Mouse (Mus musculus) cerebellum, adult 9-11 months (tissue): ENCODE data around the gene C9orf72.
A peak's percentile ranks its signal among the peaks of the same experiment; 100 is the strongest.
"Not testable (repeated sequence)": the region's sequence is repeated elsewhere in the genome, so short reads cannot be mapped to it uniquely, and the experiment has no call there.

Experiments used
- DNase-seq: peaks from one replicate; pipeline ENCODE4 v3.0.0; 2022

C9orf72 gene

DNA sequence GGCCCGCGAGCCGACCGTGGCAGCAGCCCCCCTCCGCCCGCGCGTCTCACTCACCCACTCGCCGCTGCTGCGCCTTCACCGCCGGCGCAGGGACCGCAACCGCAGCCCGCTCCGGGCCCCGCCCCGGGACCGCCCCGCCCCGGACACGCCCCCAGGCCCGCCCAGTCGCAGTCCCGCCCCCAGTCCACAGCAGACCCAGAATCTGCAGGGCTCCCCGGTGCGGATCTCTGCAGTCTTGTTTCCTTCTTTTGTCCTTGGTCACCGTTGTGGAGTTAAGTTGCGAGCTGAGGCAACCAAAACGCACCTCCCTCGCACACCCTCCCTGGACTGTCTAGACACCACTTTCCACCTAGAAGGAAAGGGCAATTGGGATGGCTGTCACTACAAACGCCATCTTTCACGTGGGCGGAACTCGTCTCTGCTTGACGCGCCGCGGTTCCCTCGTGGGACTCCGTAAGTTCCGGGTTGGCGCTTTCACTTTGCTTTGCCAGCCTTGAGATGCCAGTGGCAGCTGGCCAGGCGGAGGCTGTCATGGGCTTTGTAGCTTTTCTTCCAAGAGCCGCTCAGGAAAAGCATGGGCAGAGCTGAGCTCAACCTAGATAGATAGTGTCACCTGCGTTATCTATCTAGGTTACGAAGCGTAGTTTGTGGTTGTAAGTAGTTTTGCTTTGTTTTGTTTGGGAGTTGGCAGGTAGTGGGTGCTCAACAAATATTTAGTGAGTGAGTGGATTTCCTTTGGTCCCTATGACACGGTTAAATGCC lies at the start of gene C9orf72:
TSS of gene C9orf72 (minus strand) at position 442 of the 762 bp plus-strand sequence.
- peak; percentile 97 for DNase-seq

DNA sequence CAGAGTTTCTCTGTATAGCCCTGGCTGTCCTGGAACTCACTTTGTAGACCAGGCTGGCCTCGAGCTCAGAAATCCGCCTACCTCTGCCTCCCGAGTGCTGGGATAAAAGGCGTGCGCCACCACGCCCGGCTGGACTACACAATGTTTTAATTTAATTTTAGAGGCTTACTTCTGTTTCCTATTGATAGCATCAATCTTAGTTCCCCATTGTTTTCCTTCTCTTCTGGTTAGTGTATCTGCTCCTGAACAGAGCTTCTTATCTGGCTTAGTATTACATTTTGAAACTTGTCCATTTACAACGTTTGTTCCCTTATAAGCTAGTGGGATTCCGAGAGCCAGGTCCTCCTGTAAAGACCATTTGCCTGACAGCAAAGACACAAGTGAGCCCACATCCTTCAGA lies 33.0 kb upstream of the C9orf72 start:
- no peak for DNase-seq

- DNase-seq, result no peak
These were observed 18.0 kb upstream of the C9orf72 start for GRCm38 (mm10) chr4:35244023-35244422.

- DNase-seq, result no peak
These were observed 15.8 kb upstream of the C9orf72 start for GRCm38 (mm10) chr4:35241735-35242134.

DNA sequence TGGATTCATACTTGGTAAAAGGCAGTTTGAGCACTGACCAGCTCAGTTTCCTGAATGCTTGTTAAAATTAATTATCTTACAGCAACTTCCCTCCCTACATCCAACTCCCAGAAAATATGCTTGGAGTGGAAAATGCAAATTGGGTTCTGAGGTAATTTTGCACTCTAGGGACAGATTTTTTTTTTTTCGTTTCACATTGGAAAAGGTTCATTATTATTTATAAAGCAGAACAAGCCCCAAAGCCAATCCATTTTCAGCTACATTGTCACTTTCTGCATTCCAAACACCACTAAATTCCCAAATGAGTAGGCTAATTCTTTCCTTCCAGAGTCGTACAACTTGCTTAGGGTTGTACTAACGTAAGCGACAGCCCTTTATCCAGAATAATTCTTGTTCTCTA lies 12.7 kb upstream of the C9orf72 start:
- no peak for DNase-seq

- DNase-seq, result not testable (repeated sequence)
These were observed 12.3 kb upstream of the C9orf72 start for GRCm38 (mm10) chr4:35238240-35238639.

- no peak for DNase-seq
These were observed 10.3 kb upstream of the C9orf72 start for GRCm38 (mm10) chr4:35236313-35236712.

DNA sequence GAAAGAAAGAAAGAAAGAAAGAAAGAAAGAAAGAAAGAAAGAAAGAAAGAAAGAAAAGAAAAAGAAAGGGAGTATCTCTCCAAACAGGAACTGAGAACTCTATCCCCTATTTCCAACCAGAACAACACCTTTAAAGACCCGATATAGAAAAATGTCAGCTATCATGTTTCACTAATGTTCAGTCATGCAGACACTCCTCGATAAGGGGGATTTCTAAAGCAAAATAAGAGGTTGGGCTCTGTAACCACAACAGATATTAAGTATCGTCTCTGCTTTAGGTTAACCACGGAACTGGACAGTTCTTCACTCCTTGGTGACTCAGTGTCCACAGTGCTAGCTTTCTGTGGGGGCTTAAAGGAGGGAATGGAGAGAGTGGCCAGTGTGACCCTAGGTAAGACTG lies 2.3 kb upstream of the C9orf72 start:
- no peak for DNase-seq

- no peak for DNase-seq
These were observed 569 bp upstream of the C9orf72 start for GRCm38 (mm10) chr4:35226496-35226992.

DNA sequence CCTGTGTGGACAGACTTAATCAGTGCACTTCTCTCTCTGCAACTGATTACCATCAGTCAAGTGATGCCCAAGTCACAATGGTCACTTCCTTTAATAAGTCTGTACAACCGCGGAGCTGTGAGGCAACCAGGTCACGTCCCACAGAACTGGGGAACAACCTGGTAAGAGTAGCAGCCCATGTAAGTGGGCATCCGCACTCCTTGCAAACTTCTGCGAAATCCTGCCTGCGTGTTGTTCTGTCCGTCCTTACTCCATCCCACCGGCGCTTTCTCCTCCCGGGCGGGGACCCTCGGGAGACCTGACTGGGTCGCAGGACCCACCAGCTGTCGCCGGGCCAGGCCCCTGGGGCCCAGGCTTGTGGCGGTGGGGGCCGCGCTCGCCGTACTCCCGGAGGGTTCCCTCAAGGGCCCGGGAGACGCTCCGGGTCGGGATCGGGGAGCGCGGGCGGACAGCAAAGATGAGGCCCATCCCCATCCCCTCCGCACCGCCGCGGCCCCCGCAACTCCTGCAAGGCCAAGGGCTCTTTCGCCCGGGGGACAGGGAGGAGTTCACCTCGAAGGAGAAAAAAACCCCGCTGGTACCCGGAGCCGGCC lies 738 bp downstream of the C9orf72 start:
- DNase-seq, result no peak

GRCm38 (mm10) chr4:35224101-35224500 lies 1.9 kb downstream of the C9orf72 start:
- no peak for DNase-seq

GRCm38 (mm10) chr4:35223376-35223988 lies 2.5 kb downstream of the C9orf72 start:
- DNase-seq, result no peak

DNA sequence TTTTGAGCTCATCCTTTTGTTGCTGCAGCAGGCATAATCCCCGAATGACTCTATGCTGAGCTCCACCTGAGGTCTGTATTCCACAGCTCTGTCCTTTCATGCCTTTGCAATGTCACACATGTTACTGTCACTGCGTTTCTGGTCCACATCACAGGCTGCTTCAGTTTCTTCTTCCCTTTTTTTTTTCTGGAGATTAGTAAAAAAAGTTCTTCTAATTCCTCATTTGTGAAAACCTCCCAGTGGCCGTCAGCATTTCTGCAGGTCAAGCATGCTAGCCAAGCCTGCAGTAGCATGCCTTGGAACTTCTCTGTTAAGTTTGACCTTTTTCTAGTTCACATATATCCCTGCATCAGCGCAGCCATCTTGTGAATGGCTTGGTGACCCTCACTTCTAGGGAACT lies 4.1 kb downstream of the C9orf72 start:
- no peak for DNase-seq

DNA sequence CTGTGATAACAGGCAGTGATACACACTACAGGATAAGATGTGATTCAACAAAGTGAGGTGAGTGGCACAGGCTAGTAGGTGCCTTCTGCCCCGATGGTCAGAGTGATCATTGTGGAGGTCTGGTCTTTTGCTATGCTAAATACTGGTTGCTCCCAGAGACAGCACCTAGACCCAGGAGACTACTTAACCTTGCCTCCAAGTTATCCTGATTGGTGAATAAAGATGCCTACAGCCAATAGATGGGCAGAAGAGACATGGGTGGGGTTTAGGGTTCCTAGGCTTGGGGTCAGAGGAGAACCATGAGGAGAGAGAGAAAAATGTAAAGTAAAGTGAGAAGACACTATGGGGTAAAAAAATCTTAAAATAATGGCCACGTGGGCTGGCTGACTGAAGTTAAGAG lies 4.8 kb downstream of the C9orf72 start:
- DNase-seq, result no peak

DNA sequence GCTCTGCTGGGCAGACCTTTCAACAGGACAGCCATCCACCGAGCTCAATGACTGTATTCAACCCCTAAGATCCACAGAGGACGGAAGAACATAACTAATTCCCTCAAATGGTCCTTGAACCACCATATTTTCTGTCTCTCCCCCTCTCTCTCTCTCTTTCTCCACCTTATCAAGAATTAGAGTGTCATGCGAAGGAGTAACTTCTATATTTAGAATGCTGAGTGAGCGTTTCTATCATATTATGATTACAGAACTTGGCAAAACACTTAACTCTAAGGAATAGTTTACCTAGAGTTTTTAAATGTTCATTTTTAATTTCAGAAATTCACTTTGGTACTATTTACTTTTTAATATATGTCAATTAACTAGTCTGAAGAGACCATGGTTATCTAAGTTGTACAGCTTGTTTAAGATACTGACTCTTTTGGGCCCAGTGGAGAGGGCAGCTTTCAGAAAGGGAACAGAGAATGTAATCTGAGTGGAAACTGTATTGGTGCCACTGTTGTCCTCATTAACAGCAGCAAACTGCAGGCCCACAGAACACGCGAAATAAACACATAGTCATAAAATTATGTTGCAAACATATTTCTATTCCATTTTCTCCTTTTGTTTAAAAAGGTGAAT lies 5.8 kb downstream of the C9orf72 start:
- no peak for DNase-seq

- DNase-seq, result no peak
These were observed 21.3 kb downstream of the C9orf72 start for GRCm38 (mm10) chr4:35204659-35205058.

GRCm38 (mm10) chr4:35203724-35204123 lies 22.3 kb downstream of the C9orf72 start:
- DNase-seq, result no peak

GRCm38 (mm10) chr4:35201700-35202099 lies 24.3 kb downstream of the C9orf72 start:
- DNase-seq, result no peak

DNA sequence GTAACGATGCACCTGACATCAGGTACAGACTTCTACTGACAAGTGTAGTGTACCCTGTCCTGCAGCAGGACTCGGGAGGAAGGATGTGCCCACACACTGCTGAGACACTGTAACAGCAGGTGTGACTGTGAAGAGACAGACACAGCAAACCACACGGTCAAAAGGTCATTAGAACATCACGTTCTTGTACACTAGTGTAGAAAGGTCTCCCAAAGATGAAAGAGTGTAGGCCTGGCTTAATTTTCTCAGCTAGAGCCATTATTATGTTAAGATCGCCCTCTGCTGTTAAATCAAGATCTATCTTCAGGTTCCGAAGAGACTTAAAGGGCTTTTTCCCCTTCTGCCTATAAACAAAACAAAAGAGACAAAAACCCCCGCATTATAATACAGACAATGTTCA lies 33.2 kb downstream of the C9orf72 start:
- no peak for DNase-seq

GRCm38 (mm10) chr4:35189794-35190193 lies 36.2 kb downstream of the C9orf72 start:
- DNase-seq, result no peak

GRCm38 (mm10) chr4:35187617-35188326 lies 38.2 kb downstream of the C9orf72 start:
- DNase-seq, result no peak

DNA sequence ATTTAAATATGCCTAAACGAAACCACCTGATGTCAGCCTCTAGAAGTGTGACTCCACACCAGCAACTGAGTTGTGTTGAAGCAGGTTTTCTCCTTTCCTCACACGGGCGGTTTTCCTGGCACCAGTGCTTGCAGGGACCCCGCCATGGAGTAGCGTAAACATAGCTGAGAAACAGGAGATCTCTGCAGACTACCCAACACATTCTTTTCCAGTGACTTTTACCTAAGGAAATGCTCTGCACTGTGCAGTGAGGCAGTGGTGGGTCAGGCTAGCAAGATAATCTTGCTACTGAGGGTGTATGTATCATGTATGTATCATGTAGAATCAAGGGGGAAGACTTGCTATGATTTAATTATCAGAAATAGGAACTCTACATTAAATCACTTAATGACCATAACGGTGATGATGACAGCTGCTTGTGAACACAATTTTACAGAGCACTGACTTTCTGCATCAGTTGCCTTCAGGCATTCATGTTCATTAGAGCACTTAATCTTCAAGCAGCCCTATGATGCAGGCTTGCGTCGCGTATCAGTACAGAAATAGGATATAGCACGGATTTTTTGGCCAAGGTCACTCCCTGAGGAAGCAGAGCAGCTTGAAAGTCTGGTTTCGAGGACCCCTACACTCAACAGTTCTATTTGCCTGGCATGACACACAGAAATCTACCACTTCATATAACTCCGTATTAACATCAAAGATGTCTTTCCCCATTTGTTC lies 47.9 kb downstream of the C9orf72 start:
- no peak for DNase-seq
